Mouse (Mus musculus) intestine, postnatal 0 days (tissue): ENCODE measurements at regions not wholly inside any gene's neighbourhood (a gene's known extent, or its start where the extent isn't known, plus 50 kb on each side); places are given as distances from the start of the nearest gene placed in this dataset.

Source experiments
- ATAC-seq: fragments of 200-750 bp; cut with Nextera tagmentation; 2 replicates; pipeline ENCODE4 v1.8.0; 2017; ENCODE audit warnings: mild to moderate bottlenecking, moderate TSS enrichment, moderate library complexity
- H3K27ac ChIP-seq: fragments of 300-500 bp; sonication (generic); 2 replicates; pipeline ENCODE4 v1.5.1; 2014; ENCODE audit warnings: mild to moderate bottlenecking, low read depth, low read length, moderate library complexity
- H3K27me3 ChIP-seq: fragments of 300-500 bp; sonication (generic); replicated peaks from 2 replicates; pipeline ENCODE4 v1.6.1; 2014; ENCODE audit warnings: low read length, mixed read lengths; ENCODE audit not compliant: control insufficient read depth, insufficient read depth
- H3K36me3 ChIP-seq: fragments of 300-500 bp; sonication (generic); 2 replicates; pipeline ENCODE4 v1.6.1; 2014; ENCODE audit warnings: mild to moderate bottlenecking, moderate library complexity; ENCODE audit not compliant: control insufficient read depth, insufficient read depth
- H3K4me1 ChIP-seq: fragments of 300-500 bp; sonication (generic); replicated peaks from 2 replicates; pipeline ENCODE4 v1.6.1; 2014; ENCODE audit warnings: antibody characterized with exemption, low read length, mixed read lengths; ENCODE audit not compliant: control insufficient read depth, insufficient read depth
- H3K4me2 ChIP-seq: fragments of 300-500 bp; sonication (generic); replicated peaks from 2 replicates; pipeline ENCODE4 v1.6.1; 2014; ENCODE audit warnings: low read depth, mild to moderate bottlenecking, moderate library complexity
- H3K4me3 ChIP-seq: fragments of 300-500 bp; sonication (generic); 2 replicates; pipeline ENCODE4 v1.5.1; 2014; ENCODE audit warnings: low read depth, low read length
- H3K9ac ChIP-seq: fragments of 300-500 bp; sonication (generic); 2 replicates; pipeline ENCODE4 v1.6.1; 2014; ENCODE audit warnings: mild to moderate bottlenecking, low read depth, low read length
- H3K9me3 ChIP-seq: fragments of 300-500 bp; sonication (generic); 2 replicates; pipeline ENCODE4 v1.6.1; 2016; ENCODE audit warnings: mixed run types; ENCODE audit not compliant: control insufficient read depth
- CTCF ChIP-seq: sonication (generic); IDR thresholded peaks from 2 replicates; pipeline ENCODE4 v1.5.1; 2016; ENCODE audit warnings: low read depth, mild to moderate bottlenecking, control low read depth, antibody characterized with exemption, moderate library complexity
- WGBS: fragments of 180-500 bp; shearing (Covaris S2); extraction: QIAGEN DNeasy Blood & Tissue Kit; methylation state at CpG from one replicate; pipeline ENCODE4 v1.1.7; 2014; 5-methylcytosine and 5-hydroxymethylcytosine counted together

GRCm38 (mm10) chr8:35135630-35136029 is 630.0 kb upstream of the Gm19410 start:
- Histone ChIP-seq H3K4me1 (no peaks in the 10 kb centered on the region), H3K27me3 (no peaks in the 10 kb centered on the region), H3K4me2 (no peak overlapping the region), H3K27ac (no peak overlapping the region), H3K36me3 (no peaks in the 10 kb centered on the region), H3K4me3 (no peak overlapping the region), H3K9me3 (no peaks in the 10 kb centered on the region), H3K9ac (no peak overlapping the region)
- ATAC-seq: no peak
- 83% methylated on average over 7 of the region's 7 CpGs for WGBS
- TF ChIP-seq CTCF: no peak

GRCm38 (mm10) chr8:35136643-35137042 is 628.9 kb upstream of the Gm19410 start:
- Histone ChIP-seq H3K27ac (no peak overlapping the region), H3K4me1 (no peaks in the 10 kb centered on the region), H3K9me3 (no peaks in the 10 kb centered on the region), H3K36me3 (no peaks in the 10 kb centered on the region), H3K4me2 (no peak overlapping the region), H3K27me3 (no peaks in the 10 kb centered on the region), H3K4me3 (no peak overlapping the region), H3K9ac (no peak overlapping the region)
- ATAC-seq: no peak
- 80% methylated on average over 3 of the region's 3 CpGs for WGBS
- no peak for TF ChIP-seq CTCF

- H3K36me3 ChIP-seq: no peaks in the 10 kb centered on the region
- ATAC-seq: no peak
- TF ChIP-seq CTCF: no peak
- WGBS: 66% methylated on average over 1 of the region's 1 CpGs
- no peak overlapping the region for H3K4me3 ChIP-seq
- no peak overlapping the region for H3K27ac ChIP-seq
- H3K4me2 ChIP-seq: no peak overlapping the region
- no peaks in the 10 kb centered on the region for H3K9me3 ChIP-seq
- no peak overlapping the region for H3K9ac ChIP-seq
- no peaks in the 10 kb centered on the region for H3K27me3 ChIP-seq
- no peaks in the 10 kb centered on the region for H3K4me1 ChIP-seq
Observed at GRCm38 (mm10) chr8:35140775-35141174, 624.8 kb upstream of the Gm19410 start.

GRCm38 (mm10) chr8:35143018-35143656 is 622.5 kb upstream of the Gm19410 start:
- TF ChIP-seq CTCF: no peak
- no peak overlapping the region for H3K4me3 ChIP-seq
- H3K9me3 ChIP-seq: no peaks in the 10 kb centered on the region
- H3K27ac ChIP-seq: no peak overlapping the region
- no peak overlapping the region for H3K4me2 ChIP-seq
- no peaks in the 10 kb centered on the region for H3K36me3 ChIP-seq
- H3K4me1 ChIP-seq: no peaks in the 10 kb centered on the region
- 33% methylated on average over 8 of the region's 8 CpGs for WGBS
- ATAC-seq: no peak
- no peaks in the 10 kb centered on the region for H3K27me3 ChIP-seq
- no peak overlapping the region for H3K9ac ChIP-seq

DNA sequence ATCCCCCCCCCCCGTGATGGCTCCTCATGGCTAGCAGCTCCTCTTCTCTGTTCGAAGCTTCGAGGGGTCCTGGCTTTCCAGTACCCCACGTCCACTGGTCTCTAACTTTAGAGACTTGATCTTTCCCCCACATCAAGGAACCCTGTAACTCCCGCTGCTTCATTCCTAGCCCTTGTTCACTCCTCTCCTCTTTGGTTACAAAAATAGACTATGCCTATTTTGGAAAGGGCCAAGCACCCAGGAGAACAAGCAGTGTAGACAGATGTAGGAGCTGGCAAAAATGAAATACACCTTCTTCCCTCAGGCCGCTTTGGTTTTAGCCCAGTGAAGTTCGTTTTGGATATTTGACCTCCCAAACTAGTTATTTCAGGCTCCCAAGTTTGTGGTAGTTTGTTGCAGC is 621.9 kb upstream of the Gm19410 start:
- Histone ChIP-seq H3K4me1 (no peaks in the 10 kb centered on the region), H3K4me2 (no peak overlapping the region), H3K36me3 (no peaks in the 10 kb centered on the region), H3K9ac (no peak overlapping the region), H3K4me3 (no peak overlapping the region), H3K9me3 (no peaks in the 10 kb centered on the region), H3K27me3 (no peaks in the 10 kb centered on the region), H3K27ac (no peak overlapping the region)
- ATAC-seq: no peak
- WGBS: 53% methylated on average over 7 of the region's 7 CpGs
- TF ChIP-seq CTCF: no peak

DNA sequence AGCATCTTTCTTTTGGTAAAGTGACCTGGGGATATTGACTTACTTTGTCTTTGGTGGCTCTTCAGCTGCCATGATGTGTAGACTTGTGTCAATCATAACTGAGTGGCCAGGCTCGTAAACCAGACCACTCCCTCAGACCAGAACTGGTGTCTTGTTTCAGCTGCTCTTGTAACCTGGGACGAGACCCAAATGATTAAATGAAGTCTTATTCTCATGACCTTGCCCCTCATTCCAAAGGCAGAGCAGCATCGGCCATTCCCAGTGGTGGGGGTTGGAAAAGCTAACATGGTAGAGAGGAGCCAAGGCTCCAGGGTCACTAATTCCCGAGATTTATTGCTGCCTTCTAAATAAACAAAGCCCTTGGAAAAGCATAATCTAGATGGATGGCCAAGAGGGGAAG is 621.2 kb upstream of the Gm19410 start:
- H3K9ac ChIP-seq: no peak overlapping the region
- no peak overlapping the region for H3K4me2 ChIP-seq
- no peak for ATAC-seq
- H3K36me3 ChIP-seq: no peaks in the 10 kb centered on the region
- no peak for TF ChIP-seq CTCF
- H3K27ac ChIP-seq: no peak overlapping the region
- WGBS: 22% methylated on average over 4 of the region's 4 CpGs
- no peaks in the 10 kb centered on the region for H3K9me3 ChIP-seq
- no peak overlapping the region for H3K4me3 ChIP-seq
- H3K27me3 ChIP-seq: no peaks in the 10 kb centered on the region
- no peaks in the 10 kb centered on the region for H3K4me1 ChIP-seq

- H3K4me3 ChIP-seq: no peak overlapping the region
- H3K9me3 ChIP-seq: no peaks in the 10 kb centered on the region
- WGBS: 90% methylated on average over 8 of the region's 8 CpGs
- no peak overlapping the region for H3K4me2 ChIP-seq
- H3K36me3 ChIP-seq: no peaks in the 10 kb centered on the region
- H3K27ac ChIP-seq: no peak overlapping the region
- no peak overlapping the region for H3K9ac ChIP-seq
- no peaks in the 10 kb centered on the region for H3K27me3 ChIP-seq
- no peak for TF ChIP-seq CTCF
- ATAC-seq: no peak
- H3K4me1 ChIP-seq: no peaks in the 10 kb centered on the region
Observed at GRCm38 (mm10) chr8:35147481-35147880, 618.1 kb upstream of the Gm19410 start.
